Mouse (Mus musculus) heart, embryonic 10.5 days (tissue): Measurements from ENCODE around the gene Slc44a1. TPM values are rescaled to one million over a fixed set of nuclear protein-coding genes. Genes with fewer than 3 reads are reported as not detected.
A peak's percentile ranks its signal among the peaks of the same experiment; 100 is the strongest.

Experiments used
- DNase-seq: peaks from one replicate; pipeline ENCODE4 v3.0.0-alpha.2; 2017; ENCODE audit warnings: low spot score
- H3K27ac ChIP-seq: fragments of 300-500 bp; sonication (generic); 2 replicates; pipeline ENCODE4 v1.5.1; 2016; ENCODE audit warnings: mild to moderate bottlenecking
- H3K27me3 ChIP-seq: fragments of 300-500 bp; sonication (generic); 2 replicates; pipeline ENCODE4 v1.6.1; 2016; ENCODE audit warnings: mild to moderate bottlenecking; ENCODE audit not compliant: poor library complexity, insufficient read depth, severe bottlenecking
- H3K36me3 ChIP-seq: fragments of 300-500 bp; sonication (generic); 2 replicates; pipeline ENCODE4 v1.6.1; 2016; ENCODE audit warnings: mild to moderate bottlenecking, moderate library complexity
- H3K4me1 ChIP-seq: fragments of 300-500 bp; sonication (generic); 2 replicates; pipeline ENCODE4 v1.6.1; 2016; ENCODE audit warnings: mild to moderate bottlenecking
- H3K4me3 ChIP-seq: fragments of 300-500 bp; sonication (generic); 2 replicates; pipeline ENCODE4 v1.5.1; 2016; ENCODE audit warnings: mild to moderate bottlenecking, moderate library complexity
- H3K9me3 ChIP-seq: fragments of 300-500 bp; sonication (generic); 2 replicates; pipeline ENCODE4 v1.6.1; 2016; ENCODE audit warnings: mild to moderate bottlenecking, moderate library complexity
- WGBS: fragments of 180-500 bp; shearing (Covaris S2); methylation state at CpG from one replicate; pipeline ENCODE4 v1.1.7; 2016; 5-methylcytosine and 5-hydroxymethylcytosine counted together
- polyA plus RNA-seq: library from polyadenylated mRNA; unstranded; fragments of >200 nt; fragmentation: Nextera tagmentation; extraction: Ambion mirVana; gene quantifications from 2 replicates; pipeline ENCODE4 v1.2.1, GENCODE M21; 2016

Slc44a1 gene
- polyA plus RNA-seq, 1 experiment from 2014 or later, result 15.9 TPM

- H3K4me1 ChIP-seq, result 0 out of 2 replicates have a peak, but pooled peaks cover 2% of the 10 kb centered on the region
- H3K27ac ChIP-seq, result no peak overlapping the region
- H3K36me3 ChIP-seq, result no peaks in the 10 kb centered on the region
- H3K27me3 ChIP-seq, result no peaks in the 10 kb centered on the region
- 58% methylated on average over 3 of the region's 3 CpGs for WGBS
- no peaks in the 10 kb centered on the region for H3K9me3 ChIP-seq
- H3K4me3 ChIP-seq, result no peak overlapping the region
- no peak for DNase-seq
Measured at GRCm38 (mm10) chr4:53617968-53618367, 177.8 kb downstream of the Slc44a1 start.

- 75% methylated on average over 6 of the region's 6 CpGs for WGBS
- Histone ChIP-seq H3K9me3 (no peaks in the 10 kb centered on the region), H3K36me3 (no peaks in the 10 kb centered on the region), H3K4me1 (0 out of 2 replicates have a peak, but pooled peaks cover 2% of the 10 kb centered on the region), H3K27me3 (no peaks in the 10 kb centered on the region), H3K27ac (no peak overlapping the region), H3K4me3 (no peak overlapping the region)
- DNase-seq, result no peak
Measured at GRCm38 (mm10) chr4:53620104-53620503, 179.9 kb downstream of the Slc44a1 start.

GRCm38 (mm10) chr4:53621084-53621483 is 180.9 kb downstream of the Slc44a1 start:
- no peaks in the 10 kb centered on the region for H3K9me3 ChIP-seq
- H3K36me3 ChIP-seq, result no peaks in the 10 kb centered on the region
- 75% methylated on average over 6 of the region's 6 CpGs for WGBS
- DNase-seq, result no peak
- no peaks in the 10 kb centered on the region for H3K27me3 ChIP-seq
- H3K4me3 ChIP-seq, result no peak overlapping the region
- H3K4me1 ChIP-seq, result 0 out of 2 replicates have a peak, but pooled peaks cover 2% of the 10 kb centered on the region
- no peak overlapping the region for H3K27ac ChIP-seq

GRCm38 (mm10) chr4:53621490-53621889 is 181.3 kb downstream of the Slc44a1 start:
- DNase-seq, result no peak
- Histone ChIP-seq H3K36me3 (no peaks in the 10 kb centered on the region), H3K4me1 (0 out of 2 replicates have a peak, but pooled peaks cover 2% of the 10 kb centered on the region), H3K4me3 (no peak overlapping the region), H3K9me3 (no peaks in the 10 kb centered on the region), H3K27ac (no peak overlapping the region), H3K27me3 (no peaks in the 10 kb centered on the region)
- 71% methylated on average over 5 of the region's 5 CpGs for WGBS

- DNase-seq, result no peak
Measured at GRCm38 (mm10) chr4:53623711-53624110, 183.5 kb downstream of the Slc44a1 start.

DNA sequence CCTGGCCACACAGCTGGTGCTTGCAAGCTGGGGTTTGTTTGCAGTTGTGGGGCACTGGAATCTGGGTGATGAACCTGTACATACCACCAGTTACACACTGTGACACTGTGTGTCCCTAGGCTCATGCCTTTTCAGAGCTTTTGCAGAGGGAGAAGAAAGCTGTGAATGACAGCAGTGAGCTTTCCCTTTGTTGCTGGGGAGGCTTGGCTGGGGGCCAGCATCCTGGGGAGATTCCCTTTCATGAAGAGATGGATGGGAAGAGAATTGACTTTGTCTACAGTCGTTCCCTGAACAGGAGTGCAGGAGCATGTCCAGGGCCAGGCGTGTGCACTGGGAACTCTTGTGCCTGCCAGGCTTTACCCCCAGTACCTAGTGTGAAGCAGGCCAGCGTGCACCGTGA is 184.6 kb downstream of the Slc44a1 start:
- 0 out of 2 replicates have a peak, but pooled peaks cover 2% of the 10 kb centered on the region for H3K4me1 ChIP-seq
- H3K9me3 ChIP-seq, result no peaks in the 10 kb centered on the region
- no peaks in the 10 kb centered on the region for H3K36me3 ChIP-seq
- peaks cover 4% of the 10 kb centered on the region; the same call in 1 of the 2 replicates for H3K27me3 ChIP-seq
- WGBS, result 61% methylated on average over 4 of the region's 4 CpGs
- DNase-seq, result no peak
- H3K27ac ChIP-seq, result no peak overlapping the region
- H3K4me3 ChIP-seq, result no peak overlapping the region

More at GRCm38 (mm10) chr4:53623711-53624110, 183.5 kb downstream of the Slc44a1 start:
- peaks cover 4% of the 10 kb centered on the region; the same call in 1 of the 2 replicates for H3K27me3 ChIP-seq
- no peaks in the 10 kb centered on the region for H3K9me3 ChIP-seq
- WGBS, result 70% methylated on average over 1 of the region's 1 CpGs
- no peak overlapping the region for H3K4me3 ChIP-seq
- no peaks in the 10 kb centered on the region for H3K36me3 ChIP-seq
- 0 out of 2 replicates have a peak, but pooled peaks cover 2% of the 10 kb centered on the region for H3K4me1 ChIP-seq
- H3K27ac ChIP-seq, result no peak overlapping the region

DNA sequence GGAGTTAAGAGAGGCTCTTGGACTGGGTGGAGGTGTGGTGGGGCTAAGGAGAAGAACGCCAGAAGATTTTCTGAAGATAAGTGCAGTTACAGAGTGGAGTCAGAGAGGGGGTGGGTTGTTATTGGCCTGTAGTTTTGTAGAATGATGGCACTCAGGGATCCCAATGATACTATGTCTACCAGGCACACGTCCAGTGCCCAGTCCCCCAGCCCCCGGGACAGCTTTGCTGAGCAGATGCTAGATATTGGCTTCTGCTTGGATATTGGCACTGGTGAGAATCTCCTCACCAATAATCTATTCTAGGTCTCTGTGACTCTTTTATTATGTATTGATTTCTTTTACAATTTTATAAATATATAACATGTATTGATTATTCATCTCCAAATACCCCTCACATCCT is 185.1 kb downstream of the Slc44a1 start:
- DNase-seq, result no peak
- H3K36me3 ChIP-seq, result no peaks in the 10 kb centered on the region
- WGBS, result 79% methylated on average over 3 of the region's 3 CpGs

GRCm38 (mm10) chr4:53628924-53629323 is 188.7 kb downstream of the Slc44a1 start:
- peaks cover 11% of the 10 kb centered on the region; the same call in 1 of the 2 replicates for H3K4me1 ChIP-seq
- no peak overlapping the region for H3K4me3 ChIP-seq
- H3K27ac ChIP-seq, result no peak overlapping the region
- no peaks in the 10 kb centered on the region for H3K9me3 ChIP-seq
- peaks cover 12% of the 10 kb centered on the region; the same call in 1 of the 2 replicates for H3K27me3 ChIP-seq
- whole genome bisulfite sequencing, result 37% methylated on average over 4 of the region's 4 CpGs
- H3K36me3 ChIP-seq, result no peaks in the 10 kb centered on the region
- no peak for DNase-seq

More for the DNA sequence above, 185.1 kb downstream of the Slc44a1 start:
- Histone ChIP-seq H3K27me3 (peaks cover 4% of the 10 kb centered on the region; the same call in 1 of the 2 replicates), H3K9me3 (no peaks in the 10 kb centered on the region), H3K27ac (no peak overlapping the region), H3K4me1 (no peaks in the 10 kb centered on the region), H3K4me3 (no peak overlapping the region)

DNA sequence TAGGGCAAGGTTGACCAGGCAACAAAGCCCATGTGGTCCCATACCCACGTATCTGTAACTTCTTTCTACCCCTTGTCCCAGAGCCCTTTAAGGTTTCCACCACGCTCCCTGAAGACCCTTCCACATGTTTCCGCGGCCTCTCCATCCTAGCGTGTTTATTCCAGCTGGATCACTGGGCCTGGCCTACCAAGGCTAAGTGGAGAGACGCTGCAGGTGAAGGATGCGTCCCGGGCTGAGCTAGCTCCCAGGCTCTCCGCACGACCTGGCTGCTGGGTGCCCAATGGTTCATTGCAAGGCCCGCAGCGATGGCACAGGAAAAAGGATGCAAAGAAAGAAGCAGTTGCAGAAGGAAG is 190.7 kb downstream of the Slc44a1 start:
- WGBS, result 10% methylated on average over 12 of the region's 12 CpGs
- H3K9me3 ChIP-seq, result no peaks in the 10 kb centered on the region
- H3K36me3 ChIP-seq, result no peaks in the 10 kb centered on the region
- H3K4me3 ChIP-seq, result peak overlapping the region; percentile 94
- H3K4me1 ChIP-seq, result peaks cover 11% of the 10 kb centered on the region; the same call in 1 of the 2 replicates
- DNase-seq, result no peak
- H3K27ac ChIP-seq, result peak overlapping the region; percentile 94
- H3K27me3 ChIP-seq, result peaks cover 12% of the 10 kb centered on the region; the same call in 1 of the 2 replicates

DNA sequence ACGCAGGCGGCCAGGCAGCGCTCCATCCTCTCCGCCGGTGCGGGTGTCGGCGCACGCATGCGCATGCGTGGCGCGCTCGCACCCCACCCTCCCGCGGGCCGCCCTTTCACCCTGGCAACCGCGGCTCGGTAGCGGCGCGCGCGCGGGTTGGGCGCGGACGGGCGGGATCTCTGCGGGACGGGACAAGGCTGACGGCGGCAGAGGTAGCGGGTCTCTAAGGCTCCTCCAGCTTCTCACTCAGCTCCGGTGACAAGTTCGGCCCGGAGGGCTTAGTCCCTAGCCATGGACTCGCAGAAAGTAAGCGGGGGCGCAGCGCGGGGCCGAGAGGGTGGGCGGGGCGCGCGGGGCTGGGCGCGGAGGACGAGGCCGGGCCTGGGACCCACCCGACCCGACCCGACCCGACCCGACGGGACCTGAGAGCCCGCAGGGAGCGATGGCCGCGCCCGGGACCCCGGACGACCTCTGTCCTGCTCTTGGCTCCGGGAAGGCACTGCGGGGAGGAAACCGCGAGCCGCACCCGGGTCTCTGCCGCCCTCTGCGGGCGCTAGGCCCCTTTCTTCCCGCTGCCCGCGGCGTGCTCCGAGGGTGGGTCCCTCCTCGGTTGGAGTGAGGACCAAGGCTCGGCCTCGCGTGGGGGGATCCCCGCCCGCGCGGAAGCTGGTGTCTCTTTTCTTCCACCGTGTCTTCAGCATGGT is 191.2 kb downstream of the Slc44a1 start, which contains the start of gene Fsd1l:
TSS of gene Fsd1l (plus strand) at position 156 of the 695 bp plus-strand sequence.
- WGBS, result under 1% methylated on average over 88 of the region's 88 CpGs
- peak within 1 kb of the TSS; percentile 94 for H3K4me3 ChIP-seq

GRCm38 (mm10) chr4:53632011-53632349 is 191.8 kb downstream of the Slc44a1 start:
- peak overlapping the region; percentile 94 for H3K27ac ChIP-seq

More for the DNA sequence above, 191.2 kb downstream of the Slc44a1 start, which contains the start of gene Fsd1l:
- no peaks in the 10 kb centered on the region for H3K36me3 ChIP-seq
- H3K9me3 ChIP-seq, result no peaks in the 10 kb centered on the region
- peak; percentile 85 for DNase-seq
- H3K27me3 ChIP-seq, result peaks cover 12% of the 10 kb centered on the region; the same call in 1 of the 2 replicates
- H3K27ac ChIP-seq, result peak within 1 kb of the TSS; percentile 94
- H3K4me1 ChIP-seq, result peaks cover 11% of the 10 kb centered on the region; the same call in 1 of the 2 replicates

GRCm38 (mm10) chr4:53635336-53635735 is 195.1 kb downstream of the Slc44a1 start:
- Histone ChIP-seq H3K36me3 (0 out of 2 replicates have a peak, but pooled peaks cover 3% of the 10 kb centered on the region), H3K4me1 (peaks cover 11% of the 10 kb centered on the region; the same call in 1 of the 2 replicates), H3K27me3 (peaks cover 7% of the 10 kb centered on the region; the same call in 1 of the 2 replicates), H3K9me3 (no peaks in the 10 kb centered on the region), H3K27ac (no peak overlapping the region), H3K4me3 (no peak overlapping the region)
- WGBS, result 89% methylated on average over 3 of the region's 3 CpGs
- DNase-seq, result no peak

More at GRCm38 (mm10) chr4:53632011-53632349, 191.8 kb downstream of the Slc44a1 start:
- peaks cover 11% of the 10 kb centered on the region; the same call in 1 of the 2 replicates for H3K4me1 ChIP-seq
- 4% methylated on average over 5 of the region's 5 CpGs for WGBS
- no peak for DNase-seq
- no peaks in the 10 kb centered on the region for H3K9me3 ChIP-seq
- H3K27me3 ChIP-seq, result peaks cover 12% of the 10 kb centered on the region; the same call in 1 of the 2 replicates
- peak overlapping the region; percentile 94 for H3K4me3 ChIP-seq
- no peaks in the 10 kb centered on the region for H3K36me3 ChIP-seq

GRCm38 (mm10) chr4:53637269-53637909 is 197.2 kb downstream of the Slc44a1 start:
- DNase-seq, result no peak
- no peak overlapping the region for H3K27ac ChIP-seq

More at GRCm38 (mm10) chr4:53637269-53637909, 197.2 kb downstream of the Slc44a1 start:
- WGBS, result 75% methylated on average over 7 of the region's 7 CpGs
- H3K36me3 ChIP-seq, result peaks cover 8% of the 10 kb centered on the region
- peaks cover 2% of the 10 kb centered on the region; the same call in 1 of the 2 replicates for H3K4me1 ChIP-seq
- no peaks in the 10 kb centered on the region for H3K27me3 ChIP-seq
- no peaks in the 10 kb centered on the region for H3K9me3 ChIP-seq
- H3K4me3 ChIP-seq, result no peak overlapping the region
